Mouse (Mus musculus) neural tube, embryonic 13.5 days (tissue): Measurements from ENCODE around the gene Olfr153. TPM values are rescaled to one million over a fixed set of nuclear protein-coding genes. Genes with fewer than 3 reads are reported as not detected.
"Not testable (repeated sequence)": the region's sequence is repeated elsewhere in the genome, so short reads cannot be mapped to it uniquely, and the experiment has no call there.

Source experiments
- ATAC-seq: fragments of 200-750 bp; cut with Nextera tagmentation; 2 replicates; pipeline ENCODE4 v1.8.0; 2017; ENCODE audit warnings: low read depth, mild to moderate bottlenecking, moderate TSS enrichment, moderate library complexity
- H3K27ac ChIP-seq: fragments of 300-500 bp; sonication (generic); replicated peaks from 2 replicates; pipeline ENCODE4 v1.5.1; 2015; ENCODE audit warnings: moderate library complexity, mild to moderate bottlenecking, inconsistent platforms
- H3K27me3 ChIP-seq: fragments of 300-500 bp; sonication (generic); 2 replicates; pipeline ENCODE4 v1.6.1; 2015; ENCODE audit warnings: mild to moderate bottlenecking, inconsistent platforms
- H3K36me3 ChIP-seq: fragments of 300-500 bp; sonication (generic); 2 replicates; pipeline ENCODE4 v1.6.1; 2015; ENCODE audit warnings: mild to moderate bottlenecking, inconsistent platforms
- H3K4me1 ChIP-seq: fragments of 300-500 bp; sonication (generic); replicated peaks from 2 replicates; pipeline ENCODE4 v1.6.1; 2015; ENCODE audit warnings: inconsistent platforms
- H3K4me2 ChIP-seq: fragments of 300-500 bp; sonication (generic); 2 replicates; pipeline ENCODE4 v1.6.1; 2015; ENCODE audit warnings: inconsistent platforms, mild to moderate bottlenecking, moderate library complexity
- H3K4me3 ChIP-seq: fragments of 300-500 bp; sonication (generic); 2 replicates; pipeline ENCODE4 v1.5.1; 2015; ENCODE audit warnings: mild to moderate bottlenecking, inconsistent platforms
- H3K9ac ChIP-seq: fragments of 300-500 bp; sonication (generic); 2 replicates; pipeline ENCODE4 v1.6.1; 2015; ENCODE audit warnings: moderate library complexity, mild to moderate bottlenecking, inconsistent platforms
- H3K9me3 ChIP-seq: fragments of 300-500 bp; sonication (generic); 2 replicates; pipeline ENCODE4 v1.6.1; 2016; ENCODE audit warnings: inconsistent platforms
- WGBS: fragments of 180-500 bp; shearing (Covaris S2); methylation state at CpG from one replicate; pipeline ENCODE4 v1.1.7; 2015; 5-methylcytosine and 5-hydroxymethylcytosine counted together
- polyA plus RNA-seq: library from polyadenylated mRNA; unstranded; fragments of >200 nt; fragmentation: Nextera tagmentation; extraction: Ambion mirVana; gene quantifications from 2 replicates; pipeline ENCODE4 v1.2.1, GENCODE M21; 2015

The Olfr153 gene
- not detected in 2 replicates for polyA plus RNA-seq

DNA sequence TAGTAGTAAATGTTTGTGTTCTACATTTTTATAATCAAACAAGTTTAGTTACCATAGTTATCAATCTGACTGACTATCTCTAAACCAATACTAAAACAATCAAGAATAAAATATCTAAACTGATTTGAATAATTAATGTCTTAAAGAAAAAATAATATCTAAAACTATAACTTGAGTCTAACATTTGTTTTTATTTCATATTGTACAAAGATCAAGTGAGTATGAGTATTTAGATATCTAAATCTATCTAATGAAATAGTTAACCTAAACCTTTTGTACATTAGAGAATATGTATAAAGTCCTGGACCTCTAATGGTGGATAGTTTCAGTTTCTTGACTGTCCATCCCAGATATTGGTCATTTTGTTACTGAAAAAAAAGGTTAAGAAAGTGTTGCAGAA is at the start of gene Olfr153:
TSS of gene Olfr153 (plus strand) at position 301 of the 400 bp plus-strand sequence.
- Histone ChIP-seq H3K36me3 (no peaks in the 10 kb centered on the region), H3K9me3 (no peaks in the 10 kb centered on the region), H3K27me3 (no peaks in the 10 kb centered on the region), H3K9ac (no peak within 1 kb of the TSS), H3K4me2 (no peak within 1 kb of the TSS), H3K4me3 (no peak within 1 kb of the TSS), H3K27ac (no peak within 1 kb of the TSS), H3K4me1 (no peaks in the 10 kb centered on the region)
- ATAC-seq, result no peak

- Histone ChIP-seq H3K9ac (no peak overlapping the region), H3K36me3 (no peaks in the 10 kb centered on the region), H3K4me2 (no peak overlapping the region), H3K27ac (no peak overlapping the region), H3K4me1 (no peaks in the 10 kb centered on the region), H3K9me3 (no peaks in the 10 kb centered on the region), H3K4me3 (no peak overlapping the region), H3K27me3 (no peaks in the 10 kb centered on the region)
- WGBS, result 79% methylated on average over 2 of the region's 2 CpGs
- no peak for ATAC-seq
Measured at GRCm38 (mm10) chr2:87482276-87482675, 49.3 kb upstream of the Olfr153 start.

DNA sequence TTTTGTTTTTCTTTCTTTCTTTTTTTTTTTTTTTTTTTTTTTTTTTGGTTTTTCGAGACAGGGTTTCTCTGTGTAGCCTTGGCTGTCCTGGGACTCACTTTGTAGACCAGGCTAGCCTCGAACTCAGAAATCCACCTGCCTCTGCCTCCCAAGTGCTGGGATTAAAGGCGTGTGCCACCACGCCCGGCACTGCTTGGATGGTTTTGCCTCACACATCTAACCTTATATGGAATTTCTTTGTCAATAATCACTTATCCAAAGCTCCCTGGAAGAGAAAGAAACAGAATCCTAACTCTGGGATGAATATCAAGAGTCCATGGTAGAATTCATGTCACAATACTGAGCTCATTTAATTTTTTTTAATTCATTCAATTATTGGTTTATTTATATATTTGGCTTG is 34.6 kb upstream of the Olfr153 start, which contains the start of gene Pramel7:
TSS of gene Pramel7 (minus strand) at position 101 of the 400 bp plus-strand sequence.
- H3K27ac ChIP-seq, H3K4me2 ChIP-seq, H3K36me3 ChIP-seq, H3K4me3 ChIP-seq, H3K9ac ChIP-seq, H3K9me3 ChIP-seq, H3K4me1 ChIP-seq, ATAC-seq, H3K27me3 ChIP-seq: not testable (repeated sequence)
- WGBS, result 90% methylated on average over 4 of the region's 5 CpGs

GRCm38 (mm10) chr2:87506265-87506664 is 25.3 kb upstream of the Olfr153 start, which contains the start of gene Pramel6:
Pramel6 (plus strand) TSS chr2:87506565.
- Histone ChIP-seq H3K9ac (no peak within 1 kb of the TSS), H3K9me3 (no peaks in the 10 kb centered on the region), H3K27ac (no peak within 1 kb of the TSS), H3K4me3 (no peak within 1 kb of the TSS), H3K4me1 (no peaks in the 10 kb centered on the region), H3K27me3 (no peaks in the 10 kb centered on the region), H3K36me3 (no peaks in the 10 kb centered on the region), H3K4me2 (no peak within 1 kb of the TSS)
- no peak for ATAC-seq
- WGBS, result 84% methylated on average over 6 of the region's 6 CpGs

GRCm38 (mm10) chr2:87515046-87515445 is 16.6 kb upstream of the Olfr153 start:
- Histone ChIP-seq H3K9ac (no peak overlapping the region), H3K36me3 (no peaks in the 10 kb centered on the region), H3K27ac (no peak overlapping the region), H3K27me3 (no peaks in the 10 kb centered on the region), H3K4me3 (no peak overlapping the region), H3K4me2 (no peak overlapping the region), H3K9me3 (no peaks in the 10 kb centered on the region), H3K4me1 (no peaks in the 10 kb centered on the region)
- ATAC-seq, result no peak
- WGBS, result 96% methylated on average over 2 of the region's 2 CpGs

GRCm38 (mm10) chr2:87515457-87516060 is 16.0 kb upstream of the Olfr153 start:
- Histone ChIP-seq H3K4me1 (no peaks in the 10 kb centered on the region), H3K4me3 (no peak overlapping the region), H3K36me3 (no peaks in the 10 kb centered on the region), H3K9me3 (no peaks in the 10 kb centered on the region), H3K4me2 (no peak overlapping the region), H3K27me3 (no peaks in the 10 kb centered on the region), H3K9ac (no peak overlapping the region), H3K27ac (no peak overlapping the region)
- 85% methylated on average over 7 of the region's 8 CpGs for WGBS
- ATAC-seq, result no peak

DNA sequence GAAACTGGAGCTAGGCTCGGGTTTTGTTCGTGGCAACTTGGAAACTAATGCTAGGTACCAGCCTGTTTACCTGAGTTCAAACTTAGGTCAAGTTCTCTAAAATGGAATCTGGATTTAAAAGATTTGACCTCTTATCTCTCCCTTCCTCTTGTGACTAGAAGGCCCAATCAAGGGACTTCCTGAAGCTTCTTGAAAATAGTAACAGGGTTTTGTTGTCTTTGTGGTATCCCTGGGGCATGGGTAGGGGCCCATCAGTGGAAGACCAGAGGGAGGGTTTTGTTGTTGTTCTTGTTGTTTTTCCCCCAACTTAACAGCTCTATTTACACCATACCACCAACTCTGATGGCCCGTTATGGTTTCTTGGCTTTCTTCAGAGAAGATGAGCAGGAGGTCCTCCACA is 15.0 kb upstream of the Olfr153 start:
- ATAC-seq, result no peak
- no peak overlapping the region for H3K4me2 ChIP-seq
- no peak overlapping the region for H3K9ac ChIP-seq
- no peak overlapping the region for H3K27ac ChIP-seq
- H3K27me3 ChIP-seq, result no peaks in the 10 kb centered on the region
- no peaks in the 10 kb centered on the region for H3K4me1 ChIP-seq
- no peak overlapping the region for H3K4me3 ChIP-seq
- no peaks in the 10 kb centered on the region for H3K36me3 ChIP-seq
- no peaks in the 10 kb centered on the region for H3K9me3 ChIP-seq
- 87% methylated on average over 3 of the region's 3 CpGs for WGBS

DNA sequence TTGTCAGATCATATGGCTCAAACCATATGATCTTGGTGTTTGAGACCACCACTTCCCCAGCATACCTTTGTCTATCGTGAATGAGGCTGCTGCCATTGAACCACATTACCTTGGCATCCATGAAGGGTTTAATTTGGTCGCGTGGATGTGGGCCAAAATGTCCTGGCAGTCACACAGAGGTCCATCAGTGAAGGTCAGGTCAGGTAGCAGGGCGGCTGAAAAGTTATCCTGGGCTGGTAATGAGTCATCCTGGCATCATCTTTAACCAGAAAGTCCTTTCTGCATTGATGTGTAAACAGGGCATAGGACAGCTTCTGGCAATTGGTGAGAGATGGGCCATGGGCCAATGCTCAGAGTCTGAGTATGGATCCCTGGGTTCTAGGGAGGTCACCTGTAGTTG is 10.9 kb upstream of the Olfr153 start:
- 86% methylated on average over 4 of the region's 4 CpGs for WGBS
- no peak for ATAC-seq
- Histone ChIP-seq H3K4me2 (no peak overlapping the region), H3K4me3 (no peak overlapping the region), H3K27me3 (no peaks in the 10 kb centered on the region), H3K36me3 (no peaks in the 10 kb centered on the region), H3K4me1 (no peaks in the 10 kb centered on the region), H3K27ac (no peak overlapping the region), H3K9me3 (no peaks in the 10 kb centered on the region), H3K9ac (no peak overlapping the region)

- peak overlapping the region; percentile 21 for H3K4me3 ChIP-seq
- not testable (repeated sequence) for H3K27me3 ChIP-seq, H3K27ac ChIP-seq, H3K9me3 ChIP-seq, H3K9ac ChIP-seq, H3K4me1 ChIP-seq, H3K36me3 ChIP-seq
- H3K4me2 ChIP-seq, result peak overlapping the region; percentile 51
- WGBS, result 32% methylated on average over 38 of the region's 39 CpGs
- ATAC-seq, result peak; percentile 56; the same call in 1 of the 2 replicates
Measured at GRCm38 (mm10) chr2:87525899-87526616, 5.5 kb upstream of the Olfr153 start.

DNA sequence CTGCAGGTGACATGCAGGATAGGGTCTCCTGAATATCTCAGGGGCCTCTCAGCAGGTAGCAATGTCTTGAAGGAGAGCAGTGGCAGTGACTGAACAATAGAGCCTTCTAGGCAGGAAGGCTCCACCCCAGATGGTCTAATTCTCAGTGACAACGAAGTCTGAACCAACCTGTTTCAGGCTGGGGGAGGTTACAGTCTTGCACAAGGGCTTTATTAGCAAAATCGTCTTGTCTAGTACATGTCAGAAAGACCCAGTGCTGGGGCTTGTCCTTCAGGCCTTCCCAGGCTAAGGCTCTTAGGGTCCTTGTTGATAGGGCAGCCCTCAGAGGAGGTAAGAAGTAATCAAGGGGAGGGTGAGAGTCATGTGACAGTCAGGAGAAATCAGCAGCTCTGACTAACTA is 3.2 kb downstream of the Olfr153 start:
- Histone ChIP-seq H3K4me3 (no peak overlapping the region), H3K27me3 (no peaks in the 10 kb centered on the region), H3K9me3 (no peaks in the 10 kb centered on the region), H3K36me3 (no peaks in the 10 kb centered on the region), H3K4me1 (no peaks in the 10 kb centered on the region), H3K9ac (no peak overlapping the region), H3K27ac (no peak overlapping the region), H3K4me2 (no peak overlapping the region)
- WGBS, result 71% methylated on average over 2 of the region's 2 CpGs
- ATAC-seq, result no peak

DNA sequence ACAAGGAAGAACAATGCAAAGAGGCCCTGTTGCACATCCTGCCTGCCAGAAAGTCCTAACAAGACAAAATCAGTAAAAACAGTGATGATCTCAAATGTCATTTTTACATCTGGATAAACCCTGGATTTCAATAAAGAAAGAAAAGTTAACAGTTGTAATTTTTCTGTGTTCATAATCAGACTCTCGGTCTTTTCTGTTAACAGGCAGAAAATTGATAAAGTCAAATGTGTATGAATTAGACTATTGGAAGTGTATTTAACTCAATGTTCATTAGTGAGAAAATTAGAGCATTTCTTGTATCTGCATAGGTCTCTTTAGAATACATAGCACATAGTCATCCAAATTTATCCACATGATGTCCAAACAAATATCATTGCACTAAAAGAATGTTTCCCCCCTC is 13.8 kb downstream of the Olfr153 start, which contains the start of gene Olfr1128:
TSS of gene Olfr1128 (minus strand) at position 101 of the 400 bp plus-strand sequence.
- Histone ChIP-seq H3K27me3 (no peaks in the 10 kb centered on the region), H3K27ac (no peak within 1 kb of the TSS), H3K9me3 (no peaks in the 10 kb centered on the region), H3K4me1 (no peaks in the 10 kb centered on the region), H3K9ac (no peak within 1 kb of the TSS), H3K36me3 (no peaks in the 10 kb centered on the region), H3K4me2 (no peak within 1 kb of the TSS), H3K4me3 (no peak within 1 kb of the TSS)
- ATAC-seq, result no peak
- WGBS, result 79% methylated on average over 1 of the region's 1 CpGs

DNA sequence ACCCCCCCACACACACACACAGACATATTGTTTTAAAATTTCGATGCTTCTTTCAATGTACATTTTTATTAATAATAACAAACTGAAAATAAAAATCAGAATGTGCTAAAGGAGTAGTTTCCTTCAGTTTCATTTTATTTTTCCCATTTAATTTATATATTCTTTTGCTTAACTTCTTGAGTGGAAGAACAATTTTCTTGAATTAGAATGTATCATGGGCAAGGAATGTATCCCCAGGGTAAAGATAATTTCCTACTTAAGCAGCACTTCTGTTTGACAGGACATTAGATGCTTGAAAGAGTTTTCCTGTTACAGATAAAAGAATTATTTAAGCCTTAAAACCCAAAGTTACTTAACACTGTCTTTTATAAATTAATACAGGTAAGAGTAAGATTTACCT is 42.0 kb downstream of the Olfr153 start, which contains the start of gene Olfr1129:
TSS of gene Olfr1129 (plus strand) at position 301 of the 400 bp plus-strand sequence.
- H3K9ac ChIP-seq, H3K4me3 ChIP-seq, H3K4me2 ChIP-seq, H3K27ac ChIP-seq, ATAC-seq, H3K27me3 ChIP-seq, H3K4me1 ChIP-seq, H3K9me3 ChIP-seq, H3K36me3 ChIP-seq: not testable (repeated sequence)
- WGBS, result 82% methylated on average over 1 of the region's 1 CpGs
